Mouse (Mus musculus): Measurements from ENCODE around the gene Ank.

DNA sequence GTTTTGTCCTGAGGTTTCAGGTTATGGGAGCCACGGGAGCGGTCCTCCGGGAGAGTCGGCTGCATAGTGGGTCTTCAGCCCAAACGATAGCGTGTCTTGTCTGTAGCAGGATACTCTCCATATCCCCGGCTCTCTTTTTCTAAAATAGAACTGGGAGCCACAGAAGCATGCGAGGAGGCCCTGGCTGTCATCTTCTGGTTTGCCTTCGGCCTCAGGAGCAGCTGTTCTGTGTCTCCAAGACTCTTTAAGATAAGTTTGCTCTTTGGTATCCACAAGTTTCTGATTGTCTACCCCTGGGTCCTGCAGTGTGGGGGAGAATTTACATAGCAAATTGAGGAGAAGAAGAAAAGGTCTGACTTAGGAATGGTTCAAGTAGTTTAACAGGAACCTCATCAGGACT is 10.7 kb downstream of the Ank start:
- TF ChIP-seq CTCF (IDR thresholded peaks at IDR 0.05) (no peak), POLR2A (IDR thresholded peaks at IDR 0.05; ENCODE audit: insufficient read depth, low read depth, low read length) (no peak), EP300 (IDR thresholded peaks at IDR 0.05; ENCODE audit: insufficient read depth, low read depth, low read length) (no peak)
